Mouse (Mus musculus) myocyte (in vitro differentiated cells): Measurements from ENCODE around the gene Isx.

Experiments
- CEBPB ChIP-seq: IDR thresholded peaks from 2 replicates; pipeline ENCODE4 v1.6.1; 2011; ENCODE audit warnings: mild to moderate bottlenecking, moderate library complexity; ENCODE audit not compliant: poor library complexity, insufficient read depth, severe bottlenecking
- MAX ChIP-seq: IDR thresholded peaks from one replicate; pipeline ENCODE4 v1.6.1; 2011; ENCODE audit warnings: low read depth, mild to moderate bottlenecking, control low read depth
- MYOD1 ChIP-seq, 3 experiments: IDR thresholded peaks; one replicate each; pipeline ENCODE4 v1.6.1; 2011; ENCODE audit warnings: control low read depth in 2 of 3, low read depth in 2 of 3, mild to moderate bottlenecking in 2 of 3, moderate library complexity in 1 of 3; ENCODE audit not compliant: insufficient read length in 2 of 3, control insufficient read depth in 1 of 3
- MYOG ChIP-seq, 3 experiments: IDR thresholded peaks; one replicate each; pipeline ENCODE4 v1.6.1; 2011; ENCODE audit warnings: control low read depth in 2 of 3, low read depth in 2 of 3, mild to moderate bottlenecking in 2 of 3; ENCODE audit not compliant: insufficient read length in 2 of 3, control insufficient read depth in 1 of 3, insufficient read depth in 1 of 3
- POLR2A ChIP-seq: IDR thresholded peaks from one replicate; pipeline ENCODE4 v1.6.1; 2011; ENCODE audit warnings: low read depth, mild to moderate bottlenecking, control low read depth, moderate library complexity; ENCODE audit not compliant: insufficient read length
- POLR2AphosphoS2 ChIP-seq: IDR thresholded peaks from one replicate; pipeline ENCODE4 v1.6.1; 2011; ENCODE audit warnings: low read depth, control low read depth; ENCODE audit not compliant: insufficient read length
- TCF12 ChIP-seq: IDR thresholded peaks from one replicate; pipeline ENCODE4 v1.6.1; 2011; ENCODE audit warnings: mild to moderate bottlenecking, control low read depth; ENCODE audit not compliant: poor library complexity, insufficient read depth, severe bottlenecking
- TCF3 ChIP-seq: IDR thresholded peaks from one replicate; pipeline ENCODE4 v1.6.1; 2011; ENCODE audit warnings: low read depth, control low read depth; ENCODE audit not compliant: insufficient read length
- USF1 ChIP-seq: IDR thresholded peaks from one replicate; pipeline ENCODE4 v1.6.1; 2011; ENCODE audit warnings: low read depth, mild to moderate bottlenecking, control low read depth, moderate library complexity

DNA sequence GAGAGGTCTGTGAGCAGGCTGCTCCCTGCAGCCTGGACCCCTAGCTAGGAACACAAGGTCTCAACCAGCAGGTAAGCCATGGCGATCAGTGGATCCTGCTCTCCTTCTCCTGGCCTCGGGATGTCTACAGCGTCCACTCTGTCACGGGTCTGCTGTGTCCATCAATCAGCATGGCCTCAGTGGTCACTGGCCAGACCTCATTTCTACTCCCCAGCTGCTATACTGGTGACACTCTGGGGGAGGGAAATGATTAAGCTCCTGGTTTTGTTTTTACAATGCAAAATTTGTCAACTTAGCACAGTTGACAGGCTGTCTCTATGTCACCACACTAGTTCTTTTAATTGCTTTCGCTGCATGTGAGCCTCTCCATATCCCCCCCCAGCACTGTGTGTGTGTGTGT, 41.7 kb upstream of the Isx start:
- TF ChIP-seq MYOG (IDR thresholded peaks at IDR 0.05; ENCODE audit: control insufficient read depth in 1 of 3, insufficient read depth in 1 of 3, insufficient read length in 2 of 3, low read depth in 2 of 3) (no peak), MAX (no peak), USF1 (no peak), POLR2A (no peak), TCF12 (no peak), CEBPB (no peak), POLR2AphosphoS2 (no peak), TCF3 (no peak), MYOD1 (IDR thresholded peaks at IDR 0.05; ENCODE audit: control insufficient read depth in 1 of 3, insufficient read length in 2 of 3, low read depth in 2 of 3) (no peak)
